Mouse (Mus musculus): ENCODE data around the gene Stk19. TPM values are rescaled to one million over a fixed set of nuclear protein-coding genes. Genes with fewer than 3 reads are reported as not detected.
"Not testable (repeated sequence)": the region's sequence is repeated elsewhere in the genome, so short reads cannot be mapped to it uniquely, and the experiment has no call there.

Gene Stk19
- polyA plus RNA-seq, 1 experiment, result 49.5 TPM

DNA sequence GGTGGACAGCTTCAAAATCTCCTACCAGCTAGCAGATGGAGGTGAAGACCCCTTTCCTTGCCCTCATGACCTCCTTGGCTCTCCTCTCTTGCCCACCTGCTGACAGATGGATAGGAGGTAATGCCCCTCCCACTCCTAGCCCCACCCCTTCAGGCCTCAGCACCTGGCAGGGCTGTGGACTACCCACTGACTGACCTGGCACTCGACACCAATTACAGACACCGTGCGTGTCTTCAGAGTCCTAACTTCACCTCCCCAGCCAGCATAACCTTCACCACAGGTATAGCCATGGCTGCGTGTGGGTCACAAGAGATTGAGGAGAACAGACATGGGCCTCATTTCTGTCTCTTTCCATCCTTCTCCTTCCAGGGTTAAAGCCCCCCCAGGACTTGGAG, 37.2 kb downstream of the Stk19 start:
- DNase-seq (ENCODE audit: low read depth, low spot score), result no peak

GRCm38 (mm10) chr17:34798866-34799530, 37.7 kb downstream of the Stk19 start:
- 92% methylated on average over 17 of the region's 17 CpGs for WGBS
- DNase-seq (ENCODE audit: low read depth, low spot score), result no peak

More for the DNA sequence above, 37.2 kb downstream of the Stk19 start:
- 79% methylated on average over 4 of the region's 4 CpGs for WGBS

DNA sequence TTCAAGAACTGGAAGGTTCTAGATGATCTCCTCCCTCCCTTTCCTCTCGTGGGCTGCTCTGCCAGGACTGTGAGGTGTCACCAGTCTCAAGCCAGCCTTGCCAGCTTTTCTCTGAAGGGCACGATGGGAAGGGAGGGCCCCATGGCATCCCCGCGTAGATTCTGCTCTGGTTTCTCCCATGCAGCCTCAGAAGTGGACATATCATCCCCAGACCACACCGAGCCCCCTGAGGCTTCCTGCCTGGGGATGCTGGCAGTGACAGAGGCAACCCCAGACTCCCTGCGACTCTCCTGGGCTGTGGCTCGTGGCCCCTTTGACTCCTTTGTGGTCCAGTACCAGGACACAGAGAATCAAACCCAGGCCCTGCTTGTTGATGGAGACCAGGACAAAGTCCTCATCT, 38.7 kb downstream of the Stk19 start:
- WGBS, result 73% methylated on average over 7 of the region's 7 CpGs
- DNase-seq (ENCODE audit: low read depth, low spot score), result not testable (repeated sequence)

DNA sequence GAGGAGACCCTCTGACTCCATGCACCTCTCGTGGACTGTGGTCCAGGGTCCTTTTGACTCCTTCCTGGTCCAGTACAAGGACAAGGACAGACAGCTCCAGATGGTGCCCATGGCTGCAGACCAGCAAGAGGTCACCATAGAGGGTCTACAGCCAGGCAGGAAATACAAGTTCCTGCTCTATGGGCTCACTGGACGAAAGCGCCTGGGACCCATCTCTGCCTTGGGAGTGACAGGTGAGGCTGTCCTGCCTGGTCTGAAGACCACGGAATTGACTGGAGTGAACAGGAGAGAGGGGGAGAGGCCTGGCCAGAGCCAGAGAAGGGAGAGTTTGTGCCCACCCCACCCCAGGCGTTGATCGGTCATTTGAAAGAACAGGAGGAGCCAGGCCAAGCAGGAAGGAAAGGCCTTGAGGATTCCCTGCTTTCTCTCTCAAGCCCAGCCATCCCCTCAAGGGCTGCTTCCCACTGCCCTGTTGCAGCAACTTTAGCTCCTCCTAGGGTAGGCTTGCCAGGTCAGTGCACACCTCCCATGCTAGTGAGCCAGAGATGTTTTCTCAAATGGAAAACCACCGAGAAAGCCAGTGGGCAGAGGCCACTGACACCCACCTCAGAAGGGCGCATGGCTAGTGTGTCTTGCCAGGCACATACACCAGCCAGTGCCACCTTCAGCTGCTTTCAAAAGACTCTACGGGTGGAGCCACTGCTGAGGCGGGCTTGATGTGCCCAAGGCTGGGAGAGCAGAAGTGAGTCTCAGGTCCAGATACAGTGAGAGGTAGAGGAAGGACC, 39.3 kb downstream of the Stk19 start:
- WGBS, result 83% methylated on average over 10 of the region's 10 CpGs
- not testable (repeated sequence) for DNase-seq (ENCODE audit: low read depth, low spot score)

GRCm38 (mm10) chr17:34796311-34797140, 40.2 kb downstream of the Stk19 start:
- no peak for DNase-seq (ENCODE audit: low read depth, low spot score)
- 83% methylated on average over 8 of the region's 8 CpGs for WGBS

DNA sequence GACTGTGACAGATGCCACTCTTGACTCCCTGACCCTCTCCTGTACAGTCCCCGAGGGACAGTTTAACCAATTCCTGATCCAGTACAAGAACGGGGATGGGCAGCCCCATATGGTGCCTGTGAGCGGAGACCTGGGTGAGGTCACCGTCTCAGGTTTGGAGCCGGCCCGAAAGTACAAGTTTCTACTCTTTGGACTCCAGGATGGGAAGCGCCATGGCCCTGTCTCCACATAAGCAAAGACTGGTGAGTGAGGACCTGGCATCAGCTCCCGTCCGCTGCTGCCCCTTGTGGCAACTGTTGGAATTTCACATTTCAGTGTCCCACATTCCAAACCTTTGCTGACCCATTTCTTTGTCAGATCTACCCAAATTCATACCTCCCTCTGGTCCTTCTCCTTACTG, 41.1 kb downstream of the Stk19 start:
- no peak for DNase-seq (ENCODE audit: low read depth, low spot score)
- WGBS, result 61% methylated on average over 9 of the region's 9 CpGs

DNA sequence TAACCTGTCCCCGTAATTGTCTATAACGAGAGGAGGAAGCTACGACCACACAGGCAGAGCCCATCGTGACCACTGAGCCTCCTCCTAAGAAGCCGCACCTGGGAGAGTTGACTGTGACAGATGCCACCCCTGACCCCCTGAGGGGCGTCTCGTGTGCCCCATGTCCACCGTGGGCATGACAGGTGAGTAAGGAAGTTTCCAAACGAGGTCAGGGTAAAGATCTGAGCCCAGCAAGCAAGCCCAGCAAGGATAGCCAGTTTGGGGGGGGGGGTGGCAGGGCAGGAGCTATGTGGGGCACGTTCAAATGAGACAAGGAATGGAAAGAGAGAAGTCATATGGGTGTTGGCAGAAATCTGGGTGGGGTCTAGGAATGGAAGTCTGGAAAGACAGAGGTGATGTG, 41.7 kb downstream of the Stk19 start:
- WGBS, result 80% methylated on average over 10 of the region's 10 CpGs
- no peak for DNase-seq (ENCODE audit: low read depth, low spot score)

GRCm38 (mm10) chr17:34777680-34778325, 58.9 kb downstream of the Stk19 start:
- WGBS, result 74% methylated on average over 9 of the region's 9 CpGs

More at GRCm38 (mm10) chr17:34777680-34778325, 58.9 kb downstream of the Stk19 start:
- no peak for DNase-seq (ENCODE audit: low read depth, low spot score)

Other genes with a start within 250 kb of the Stk19 start
- 11.2 and 11.8 TPM in 2 replicates for gene Gpsm3, start 247.1 kb downstream of the Stk19 start, polyA plus RNA-seq (2012; rRNA removed)
- 34.5 and 44.4 TPM in 2 replicates for gene Pbx2, start 245.7 kb downstream of the Stk19 start, polyA plus RNA-seq (2012; rRNA removed)
- gene Ager, start 239.1 kb downstream of the Stk19 start, polyA plus RNA-seq (2012; rRNA removed), result 1.9 and 2.1 TPM in 2 replicates
- gene Rnf5, start 233.3 kb downstream of the Stk19 start, polyA plus RNA-seq (2012; rRNA removed), result 171 and 173 TPM in 2 replicates
- gene Agpat1, start 232.7 kb downstream of the Stk19 start, polyA plus RNA-seq (2012; rRNA removed), result 255 and 267 TPM in 2 replicates
- gene Egfl8, start 221.0 kb downstream of the Stk19 start, polyA plus RNA-seq (2012; rRNA removed), result 1.7 and 2.2 TPM in 2 replicates
- gene Ppt2, start 208.4 kb downstream of the Stk19 start, polyA plus RNA-seq (2012; rRNA removed), result 31.1 and 35.8 TPM in 2 replicates
- gene Prrt1, start 207.4 kb downstream of the Stk19 start, polyA plus RNA-seq (2012; rRNA removed), result 4.5 and 5.7 TPM in 2 replicates
- 3.7 and 4.7 TPM in 2 replicates for gene Fkbpl, start 192.2 kb downstream of the Stk19 start, polyA plus RNA-seq (2012; rRNA removed)
- 61.0 and 64.1 TPM in 2 replicates for gene Atf6b, start 189.8 kb downstream of the Stk19 start, polyA plus RNA-seq (2012; rRNA removed)
- 11.0 and 13.3 TPM in 2 replicates for gene Tnxb, start 166.4 kb downstream of the Stk19 start, polyA plus RNA-seq (2012; rRNA removed)
- 32.9 and 44.2 TPM in 2 replicates for gene C4b, start 93.1 kb downstream of the Stk19 start, polyA plus RNA-seq (2012; rRNA removed)
- gene Cyp21a1, start 32.4 kb downstream of the Stk19 start, polyA plus RNA-seq (2012; rRNA removed), result 0.05 TPM in 1 of 2 replicates, not detected in the other
- gene Dxo, start 74 bp upstream of the Stk19 start, polyA plus RNA-seq (2012; rRNA removed), result 75.2 and 76.4 TPM in 2 replicates
- 61.1 and 89.6 TPM in 2 replicates for gene Skiv2l, start 13.3 kb upstream of the Stk19 start, polyA plus RNA-seq (2012; rRNA removed)
- 31.2 and 33.8 TPM in 2 replicates for gene Nelfe, start 13.4 kb upstream of the Stk19 start, polyA plus RNA-seq (2012; rRNA removed)
- gene Cfb, start 25.6 kb upstream of the Stk19 start, polyA plus RNA-seq (2012; rRNA removed), result 64.4 and 94.3 TPM in 2 replicates
- 4.7 and 5.8 TPM in 2 replicates for gene Zbtb12, start 42.5 kb upstream of the Stk19 start, polyA plus RNA-seq (2012; rRNA removed)
- not detected in 2 replicates for gene Gm20547, start 45.1 kb upstream of the Stk19 start, polyA plus RNA-seq (2012; rRNA removed)
- gene C2, start 61.3 kb upstream of the Stk19 start, polyA plus RNA-seq (2012; rRNA removed), result 28.1 and 31.1 TPM in 2 replicates
- gene Ehmt2, start 61.5 kb upstream of the Stk19 start, polyA plus RNA-seq (2012; rRNA removed), result 151 and 185 TPM in 2 replicates
- gene Slc44a4, start 77.5 kb upstream of the Stk19 start, polyA plus RNA-seq (2012; rRNA removed), result 180 and 226 TPM in 2 replicates
- 64.9 and 118 TPM in 2 replicates for gene Neu1, start 94.3 kb upstream of the Stk19 start, polyA plus RNA-seq (2012; rRNA removed)
- 10.5 and 12.0 TPM in 2 replicates for gene Hspa1b, start 122.3 kb upstream of the Stk19 start, polyA plus RNA-seq (2012; rRNA removed)
- gene Gm20481, start 133.0 kb upstream of the Stk19 start, polyA plus RNA-seq (2012; rRNA removed), result not detected in 2 replicates
- 6.4 and 6.6 TPM in 2 replicates for gene Hspa1a, start 135.2 kb upstream of the Stk19 start, polyA plus RNA-seq (2012; rRNA removed)
- 0.21 and 0.22 TPM in 2 replicates for gene Hspa1l, start 135.8 kb upstream of the Stk19 start, polyA plus RNA-seq (2012; rRNA removed)
- gene Lsm2, start 144.9 kb upstream of the Stk19 start, polyA plus RNA-seq (2012; rRNA removed), result 108 and 113 TPM in 2 replicates
- gene Vars, start 164.0 kb upstream of the Stk19 start, polyA plus RNA-seq (2012; rRNA removed), result 104 and 139 TPM in 2 replicates
- 0.38 and 0.64 TPM in 2 replicates for gene Vwa7, start 179.6 kb upstream of the Stk19 start, polyA plus RNA-seq (2012; rRNA removed)
- 0.81 and 0.83 TPM in 2 replicates for gene Sapcd1, start 191.1 kb upstream of the Stk19 start, polyA plus RNA-seq (2012; rRNA removed)
- gene Msh5, start 209.8 kb upstream of the Stk19 start, polyA plus RNA-seq (2012; rRNA removed), result 2.0 and 3.3 TPM in 2 replicates
- 209 and 263 TPM in 2 replicates for gene Clic1, start 213.0 kb upstream of the Stk19 start, polyA plus RNA-seq (2012; rRNA removed)
- gene Ddah2, start 222.1 kb upstream of the Stk19 start, polyA plus RNA-seq (2012; rRNA removed), result 12.5 and 14.9 TPM in 2 replicates
- gene Ly6g6c, start 228.4 kb upstream of the Stk19 start, polyA plus RNA-seq (2012; rRNA removed), result 0.17 and 3.8 TPM in 2 replicates
- 0.26 and 0.47 TPM in 2 replicates for gene Mpig6b, start 229.2 kb upstream of the Stk19 start, polyA plus RNA-seq (2012; rRNA removed)
- 0.38 and 0.73 TPM in 2 replicates for gene Ly6g6e, start 240.0 kb upstream of the Stk19 start, polyA plus RNA-seq (2012; rRNA removed)
- gene Ly6g6d, start 241.1 kb upstream of the Stk19 start, polyA plus RNA-seq (2012; rRNA removed), result 0.89 and 3.5 TPM in 2 replicates
- gene Ly6g6f, start 248.7 kb upstream of the Stk19 start, polyA plus RNA-seq (2012; rRNA removed), result 1.6 and 2.6 TPM in 2 replicates